Mouse (Mus musculus) C2C12 (cell line): Measurements from ENCODE around the gene Gm9821. TPM values are rescaled to one million over a fixed set of nuclear protein-coding genes. Genes with fewer than 3 reads are reported as not detected.

Source experiments
- H3K27me3 ChIP-seq: one replicate; pipeline ENCODE4 v1.6.1; 2011; ENCODE audit not compliant: control insufficient read depth, insufficient read depth, insufficient read length
- H3K36me3 ChIP-seq: one replicate; pipeline ENCODE4 v1.6.1; 2011; ENCODE audit not compliant: control insufficient read depth, insufficient read depth
- H3K4me3 ChIP-seq: one replicate; pipeline ENCODE4 v1.5.1; 2011; ENCODE audit warnings: mild to moderate bottlenecking, control low read depth; ENCODE audit not compliant: poor library complexity, insufficient read depth, severe bottlenecking
- H3K79me2 ChIP-seq: one replicate; pipeline ENCODE4 v1.6.1; 2011; ENCODE audit not compliant: control insufficient read depth, insufficient read depth
- H3K79me3 ChIP-seq: one replicate; pipeline ENCODE4 v1.6.1; 2011; ENCODE audit warnings: low read depth, control low read depth
- H3ac ChIP-seq: one replicate; pipeline ENCODE3; 2011; ENCODE audit warnings: low read depth; ENCODE audit not compliant: control insufficient read depth, insufficient read length
- CEBPB ChIP-seq: IDR thresholded peaks from one replicate; pipeline ENCODE4 v1.6.1; 2011; ENCODE audit warnings: low read depth, mild to moderate bottlenecking, control low read depth, moderate library complexity
- CTCF ChIP-seq: IDR thresholded peaks from one replicate; pipeline ENCODE4 v1.5.1; 2011; ENCODE audit not compliant: control insufficient read depth, insufficient read depth, insufficient read length
- FOSL1 ChIP-seq: IDR thresholded peaks from one replicate; pipeline ENCODE4 v1.8.0; 2011; ENCODE audit warnings: mild to moderate bottlenecking, low read length; ENCODE audit not compliant: poor library complexity, insufficient read depth, severe bottlenecking
- MAX ChIP-seq: IDR thresholded peaks from one replicate; pipeline ENCODE4 v1.6.1; 2011; ENCODE audit warnings: mild to moderate bottlenecking, control low read depth
- MYOD1 ChIP-seq: IDR thresholded peaks from one replicate; pipeline ENCODE4 v1.6.1; 2011; ENCODE audit warnings: low read depth; ENCODE audit not compliant: control insufficient read depth, insufficient read length
- MYOG ChIP-seq: IDR thresholded peaks from one replicate; pipeline ENCODE4 v1.6.1; 2011; ENCODE audit not compliant: control insufficient read depth, insufficient read length; ENCODE audit errors: extremely low read depth
- USF1 ChIP-seq: IDR thresholded peaks from one replicate; pipeline ENCODE4 v1.6.1; 2011; ENCODE audit warnings: low read depth, mild to moderate bottlenecking, control low read depth, moderate library complexity
- microRNA-seq: library from miRNA; unstranded; fragments of <30 nt; microRNA quantifications from one replicate; pipeline ENCODE4, GENCODE M21; 2019; ENCODE audit warnings: borderline microRNAs expressed
- polyA plus RNA-seq: library from polyadenylated mRNA; unstranded; fragments of >200 nt; fragmentation: generic; extraction: Trizol; gene quantifications from one replicate; pipeline ENCODE4 v1.2.1, GENCODE M21; 2012; ENCODE audit warnings: missing spikeins

Gm9821 gene
- polyA plus RNA-seq, 1 experiment, result 0.43 TPM

- H3K79me3 ChIP-seq, result no peaks in the 10 kb centered on the region
- H3K27me3 ChIP-seq, result no peaks in the 10 kb centered on the region
- H3K36me3 ChIP-seq, result peaks cover 68% of the 10 kb centered on the region
- H3K79me2 ChIP-seq, result no peaks in the 10 kb centered on the region
- no peak overlapping the region for H3K4me3 ChIP-seq
- no peak overlapping the region for H3ac ChIP-seq
- TF ChIP-seq MYOD1, result no peak
- TF ChIP-seq CTCF, result no peak
- no peak for TF ChIP-seq MAX
- no peak for TF ChIP-seq MYOG
- no peak for TF ChIP-seq USF1
- no peak for TF ChIP-seq CEBPB
- no peak for TF ChIP-seq FOSL1
Observed at GRCm38 (mm10) chr2:91984906-91985525, 39.5 kb downstream of the Gm9821 start.

- Histone ChIP-seq H3K79me2 (no peaks in the 10 kb centered on the region), H3K36me3 (peaks cover 79% of the 10 kb centered on the region), H3K27me3 (no peaks in the 10 kb centered on the region), H3K79me3 (no peaks in the 10 kb centered on the region), H3K4me3 (no peak overlapping the region), H3ac (no peak overlapping the region)
- TF ChIP-seq CTCF, result no peak
Observed at GRCm38 (mm10) chr2:91986071-91986470, 40.6 kb downstream of the Gm9821 start.

- Histone ChIP-seq H3ac (no peak overlapping the region), H3K79me2 (no peaks in the 10 kb centered on the region), H3K4me3 (no peak overlapping the region), H3K36me3 (peaks cover 82% of the 10 kb centered on the region), H3K79me3 (no peaks in the 10 kb centered on the region), H3K27me3 (no peaks in the 10 kb centered on the region)
- TF ChIP-seq FOSL1 (no peak), MAX (no peak), CEBPB (no peak), USF1 (no peak), CTCF (peak; percentile 33)
Observed at GRCm38 (mm10) chr2:91987542-91987941, 42.0 kb downstream of the Gm9821 start.

- no peak overlapping the region for H3ac ChIP-seq
- no peaks in the 10 kb centered on the region for H3K27me3 ChIP-seq
- H3K36me3 ChIP-seq, result peaks cover 68% of the 10 kb centered on the region
- no peaks in the 10 kb centered on the region for H3K79me3 ChIP-seq
- H3K79me2 ChIP-seq, result no peaks in the 10 kb centered on the region
- no peak overlapping the region for H3K4me3 ChIP-seq
- TF ChIP-seq MYOD1 (no peak), MYOG (no peak), CTCF (no peak), MAX (no peak), USF1 (no peak), FOSL1 (no peak), CEBPB (no peak)
Observed at GRCm38 (mm10) chr2:91989750-91990149, 44.2 kb downstream of the Gm9821 start.

GRCm38 (mm10) chr2:91993409-91993808 lies 47.9 kb downstream of the Gm9821 start:
- TF ChIP-seq CTCF (no peak), USF1 (no peak), MYOD1 (no peak), MAX (no peak), MYOG (no peak), FOSL1 (no peak), CEBPB (no peak)
- Histone ChIP-seq H3K27me3 (no peaks in the 10 kb centered on the region), H3K79me3 (no peaks in the 10 kb centered on the region), H3K4me3 (no peak overlapping the region), H3K79me2 (no peaks in the 10 kb centered on the region), H3ac (no peak overlapping the region), H3K36me3 (peaks cover 63% of the 10 kb centered on the region)

GRCm38 (mm10) chr2:91996006-91996405 lies 50.5 kb downstream of the Gm9821 start:
- no peak overlapping the region for H3K4me3 ChIP-seq
- no peak overlapping the region for H3ac ChIP-seq
- H3K27me3 ChIP-seq, result no peaks in the 10 kb centered on the region
- H3K79me3 ChIP-seq, result no peaks in the 10 kb centered on the region
- TF ChIP-seq MYOG (no peak), CTCF (no peak), FOSL1 (no peak), CEBPB (no peak)
- peaks cover 64% of the 10 kb centered on the region for H3K36me3 ChIP-seq
- no peaks in the 10 kb centered on the region for H3K79me2 ChIP-seq

Small RNA genes within 50 kb of the gene (microRNA-seq; reads per million reads assigned to microRNA genes)
- not detected for gene Mir6999

Other genes starting within 250 kb of the Gm9821 start
- gene Atg13, start 235.1 kb upstream of the Gm9821 start, polyA plus RNA-seq, result 12.9 TPM
- gene Harbi1, start 234.9 kb upstream of the Gm9821 start, polyA plus RNA-seq, result 3.8 TPM
- 14.3 TPM for gene Ambra1, start 215.6 kb upstream of the Gm9821 start, polyA plus RNA-seq
- gene Chrm4, start 18.5 kb upstream of the Gm9821 start, polyA plus RNA-seq, result 0.55 TPM
- 0.33 TPM for gene Mdk, start 13.4 kb upstream of the Gm9821 start, polyA plus RNA-seq
- 47.1 TPM for gene Dgkz, start 30.2 kb downstream of the Gm9821 start, polyA plus RNA-seq
- gene Creb3l1, start 78.8 kb downstream of the Gm9821 start, polyA plus RNA-seq, result 87.1 TPM
- gene Phf21a, start 147.4 kb downstream of the Gm9821 start, polyA plus RNA-seq, result 8.5 TPM